9 mouse cellular contexts compared by ENCODE assay signal in genomic region chr3:79139245-79139644, GRCm38 (mm10).
DNase-seq lines count a peak whose midpoint lies in the region; ATAC-seq lines count a peak whose summit lies in the region.
"Had no signal": no experiment of that assay in that cellular context is flagged by ENCODE, and none has a peak within 500 bp of the region (broad histone marks: within the 10 kb centered on the region; RNA-seq: fewer than 3 reads in every experiment).

No protein-coding gene starts in this region.

- intact Hi-C loops in heart, postnatal 10 days (cut with DNase I): no loop called here

- 14% methylated on average over 3 of the region's 3 CpGs for WGBS in forebrain, embryonic 13.5 days
- 61% methylated on average over 3 of the region's 3 CpGs for WGBS in forebrain, embryonic 11.5 days
- 21% methylated on average over 3 of the region's 3 CpGs for WGBS in neural tube, embryonic 13.5 days
- WGBS in neural tube, embryonic 15.5 days: 20% methylated on average over 3 of the region's 3 CpGs

- H3K4me3 ChIP-seq in forebrain, embryonic 13.5 days: no peak overlapping the region
- H3K4me3 ChIP-seq in forebrain, embryonic 11.5 days (ENCODE audit: low read depth, low read length): no peak overlapping the region
- H3K4me3 ChIP-seq in neural tube, embryonic 13.5 days: no peak overlapping the region
- no peak overlapping the region for H3K4me3 ChIP-seq in neural tube, embryonic 15.5 days (replicated peaks)
- H3K4me3 ChIP-seq: midbrain, embryonic 12.5 days had no signal

- H3K27ac ChIP-seq in forebrain, embryonic 13.5 days: no peak overlapping the region
- no peak overlapping the region for H3K27ac ChIP-seq in forebrain, embryonic 11.5 days (ENCODE audit: low read depth, low read length)
- peak overlapping the region; percentile 59; the same call in 1 of the 2 replicates for H3K27ac ChIP-seq in neural tube, embryonic 13.5 days (replicated peaks)
- H3K27ac ChIP-seq in neural tube, embryonic 15.5 days (replicated peaks): peak overlapping the region; percentile 37; the same call in 1 of the 2 replicates
- H3K27ac ChIP-seq: midbrain, embryonic 12.5 days had no signal

- H3K27me3 ChIP-seq in forebrain, embryonic 13.5 days: no peaks in the 10 kb centered on the region
- no peaks in the 10 kb centered on the region for H3K27me3 ChIP-seq in forebrain, embryonic 11.5 days (ENCODE audit: control insufficient read depth, insufficient read depth, low read length)
- H3K27me3 ChIP-seq in neural tube, embryonic 13.5 days: no peaks in the 10 kb centered on the region
- H3K27me3 ChIP-seq in neural tube, embryonic 15.5 days (replicated peaks): no peaks in the 10 kb centered on the region
- H3K27me3 ChIP-seq: midbrain, embryonic 12.5 days had no signal

- H3K4me1 ChIP-seq in forebrain, embryonic 13.5 days: peaks cover 30% of the 10 kb centered on the region
- peaks cover 3% of the 10 kb centered on the region; the same call in 1 of the 2 replicates for H3K4me1 ChIP-seq in forebrain, embryonic 11.5 days (replicated peaks; ENCODE audit: control insufficient read depth, insufficient read depth, low read length)
- H3K4me1 ChIP-seq in neural tube, embryonic 13.5 days (replicated peaks): peaks cover 37% of the 10 kb centered on the region
- H3K4me1 ChIP-seq in neural tube, embryonic 15.5 days: peaks cover 41% of the 10 kb centered on the region

- H3K9me3 ChIP-seq in forebrain, embryonic 13.5 days (replicated peaks): no peaks in the 10 kb centered on the region
- no peaks in the 10 kb centered on the region for H3K9me3 ChIP-seq in forebrain, embryonic 11.5 days (ENCODE audit: control insufficient read depth, low read length)
- no peaks in the 10 kb centered on the region for H3K9me3 ChIP-seq in neural tube, embryonic 13.5 days
- H3K9me3 ChIP-seq in neural tube, embryonic 15.5 days (replicated peaks): no peaks in the 10 kb centered on the region
- H3K9me3 ChIP-seq: midbrain, embryonic 12.5 days had no signal

- no peak overlapping the region for H3K4me2 ChIP-seq in forebrain, embryonic 13.5 days
- H3K4me2 ChIP-seq in forebrain, embryonic 11.5 days (ENCODE audit: low read depth, low read length, severe bottlenecking): no peak overlapping the region
- 0 out of 2 replicates have a peak overlapping the region, but pooled peaks have one; percentile 4 for H3K4me2 ChIP-seq in neural tube, embryonic 13.5 days
- H3K4me2 ChIP-seq in neural tube, embryonic 15.5 days: no peak overlapping the region
- H3K4me2 ChIP-seq: midbrain, embryonic 12.5 days had no signal

- DNase-seq in forebrain, embryonic 11.5 days (ENCODE audit: low spot score): no peak
- DNase-seq in neural tube, embryonic 10.5 days (ENCODE audit: extremely low spot score, low spot score): no peak
- DNase-seq in heart, postnatal 10 days: peak; percentile 68 to 73
- DNase-seq in embryo, embryonic 9.5 days (ENCODE audit: extremely low spot score): no peak
- DNase-seq in layer of hippocampus, adult 8-10 months (ENCODE audit: low spot score in 2 of 2): no peak

- no peak overlapping the region for H3K9ac ChIP-seq in forebrain, embryonic 13.5 days
- no peak overlapping the region for H3K9ac ChIP-seq in forebrain, embryonic 11.5 days (ENCODE audit: low read length)
- no peak overlapping the region for H3K9ac ChIP-seq in neural tube, embryonic 13.5 days
- no peak overlapping the region for H3K9ac ChIP-seq in neural tube, embryonic 15.5 days (replicated peaks)
- H3K9ac ChIP-seq: midbrain, embryonic 12.5 days had no signal

- peak; percentile 31; the same call in 1 of the 2 replicates for ATAC-seq in forebrain, embryonic 13.5 days
- no peak for ATAC-seq in forebrain, embryonic 11.5 days (replicated peaks; ENCODE audit: low FRiP score)
- ATAC-seq in neural tube, embryonic 13.5 days (ENCODE audit: low read depth): no peak
- ATAC-seq in neural tube, embryonic 15.5 days (ENCODE audit: low FRiP score): no peak

- H3K36me3 ChIP-seq in forebrain, embryonic 13.5 days (ENCODE audit: poor library complexity, severe bottlenecking): no peaks in the 10 kb centered on the region
- no peaks in the 10 kb centered on the region for H3K36me3 ChIP-seq in forebrain, embryonic 11.5 days (ENCODE audit: control insufficient read depth, insufficient read depth, low read length)
- H3K36me3 ChIP-seq in neural tube, embryonic 13.5 days: no peaks in the 10 kb centered on the region
- no peaks in the 10 kb centered on the region for H3K36me3 ChIP-seq in neural tube, embryonic 15.5 days
- H3K36me3 ChIP-seq: midbrain, embryonic 12.5 days had no signal

Comparison
In these comparisons a context has a peak if more than half of its experiments do, and no peak if none do; other contexts are left out.
1. H3K27ac ChIP-seq: peak in neural tube, embryonic 13.5 days (single experiment) and neural tube, embryonic 15.5 days (single experiment); none in forebrain, embryonic 13.5 days (single experiment) and forebrain, embryonic 11.5 days (single experiment).
2. DNase-seq: peak in heart, postnatal 10 days (2 of 2); none in forebrain, embryonic 11.5 days (single experiment), neural tube, embryonic 10.5 days (single experiment), embryo, embryonic 9.5 days (single experiment) and layer of hippocampus, adult 8-10 months (0 of 2).